In the genomic region with DNA sequence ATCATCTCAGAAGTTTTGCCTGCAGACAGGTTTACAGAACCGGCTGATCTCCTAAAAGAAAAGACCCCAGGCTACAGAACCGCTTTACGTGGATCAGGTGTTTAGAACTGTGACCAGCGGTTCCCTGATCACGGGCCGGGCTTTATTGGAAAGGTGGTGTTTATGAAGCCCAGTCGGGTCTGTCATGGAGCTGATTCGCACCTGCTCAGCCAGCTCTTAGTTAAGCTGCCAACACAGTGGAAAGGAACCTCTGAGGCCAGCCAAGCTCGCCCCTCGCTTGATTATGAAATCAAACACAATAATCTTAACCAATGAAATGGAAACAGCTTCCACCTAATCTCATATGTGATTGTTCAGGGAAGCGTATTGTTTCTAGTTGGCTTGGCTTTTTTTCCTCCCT, we compare ENCODE assay signal across 16 mouse cellular contexts. TPM values are rescaled to one million over a fixed set of nuclear protein-coding genes. Genes with fewer than 3 reads are reported as not detected.
DNase-seq lines count a peak whose midpoint lies in the region; ATAC-seq lines count a peak whose summit lies in the region.
"Had no signal": no experiment of that assay in that cellular context is flagged by ENCODE, and none has a peak within 500 bp of the region (broad histone marks: within the 10 kb centered on the region; RNA-seq: fewer than 3 reads in every experiment).

No protein-coding gene starts in this region.

- no peak for ATAC-seq in cerebellum, adult (ENCODE audit: insufficient number of reproducible peaks, low FRiP score, low TSS enrichment)
- ATAC-seq: forebrain, embryonic 13.5 days; forebrain, embryonic 15.5 days; forebrain, postnatal 0 days had no signal

- intact Hi-C loops in left cerebral cortex, postnatal 4 days (cut with DNase I): no loop called here
- intact Hi-C loops in left cerebral cortex, postnatal 14 days (cut with DNase I): no loop called here

- peak; percentile 32 to 56 for DNase-seq in cerebellum, postnatal 14 days
- peak; percentile 17 for DNase-seq in left cerebral cortex, postnatal 4 days
- no peak for DNase-seq in left cerebral cortex, postnatal 14 days (ENCODE audit: low spot score in 2 of 2)
- DNase-seq in brain, adult 2 months (ENCODE audit: low read depth, low spot score): peak; percentile 23
- no peak for DNase-seq in heart, adult 18-20 months
- DNase-seq: adrenal gland, adult 2 months; adrenal gland, postnatal 10 days; adrenal gland, postnatal 25 days; cerebellum, adult 11 months; cerebellum, adult 18-20 months; cerebellum, adult 9-10 months; forebrain, postnatal 0 days had no signal

RNA-seq across cellular contexts. Expression of gene Cntnap4, which starts 30.1 kb away (rescaled TPM):
- total RNA-seq in left cerebral cortex, postnatal 4 days (2021): 10 to 100 TPM; 22.2 to 28.2 TPM
- 10 to 100 TPM; 23.9 to 24.3 TPM for total RNA-seq in left cerebral cortex, postnatal 14 days (2021)
- not detected for total RNA-seq in heart, adult 18-20 months (2021)
- total RNA-seq: adrenal gland, adult 2 months; adrenal gland, postnatal 25 days; MEL had no signal

Comparison
In these comparisons a context has a peak if more than half of its experiments do, and no peak if none do; other contexts are left out.
1. DNase-seq: peak in cerebellum, postnatal 14 days (2 of 2), left cerebral cortex, postnatal 4 days (single experiment) and brain, adult 2 months (single experiment); none in left cerebral cortex, postnatal 14 days (0 of 2) and heart, adult 18-20 months (0 of 2).
2. RNA of gene Cntnap4, which starts 30.1 kb away (total RNA-seq): 22.2 to 28.2 TPM in left cerebral cortex, postnatal 4 days and 23.9 to 24.3 TPM in left cerebral cortex, postnatal 14 days; not detected in heart, adult 18-20 months; every median in the first group is over 10 times any median in the second.